In the genomic region with DNA sequence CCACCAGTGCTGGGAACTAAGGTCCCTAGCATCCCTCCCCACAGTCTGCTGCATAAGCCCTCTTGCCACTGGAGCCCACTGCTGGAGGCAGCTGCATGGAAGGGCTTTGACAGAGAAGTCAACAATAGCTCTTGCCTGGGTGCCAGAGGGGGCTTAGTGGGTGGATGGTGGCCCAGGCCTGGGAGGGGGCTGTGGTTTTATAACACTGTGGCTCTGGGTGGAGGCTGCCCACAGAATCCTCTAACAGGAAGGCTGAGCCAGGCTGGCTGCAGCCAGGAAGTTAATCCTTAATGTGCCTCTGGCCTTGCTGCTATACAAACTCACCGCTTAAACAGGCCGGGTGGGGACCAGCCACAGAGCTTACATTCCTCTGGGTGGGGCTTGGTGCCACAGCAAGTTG, we compare ENCODE assay signal across 28 mouse cellular contexts. TPM values are rescaled to one million over a fixed set of nuclear protein-coding genes. Genes with fewer than 3 reads are reported as not detected.
DNase-seq lines count a peak whose midpoint lies in the region; ATAC-seq lines count a peak whose summit lies in the region.
"Had no signal": no experiment of that assay in that cellular context is flagged by ENCODE, and none has a peak within 500 bp of the region (broad histone marks: within the 10 kb centered on the region; RNA-seq: fewer than 3 reads in every experiment).

No protein-coding gene starts in this region.

- H3K4me1 ChIP-seq in midbrain, embryonic 10.5 days = peaks cover 50% of the 10 kb centered on the region
- peaks cover 9% of the 10 kb centered on the region for H3K4me1 ChIP-seq in midbrain, embryonic 11.5 days (ENCODE audit: control insufficient read depth, insufficient read depth, low read length)
- peaks cover 74% of the 10 kb centered on the region for H3K4me1 ChIP-seq in embryonic facial prominence, embryonic 10.5 days
- peaks cover 31% of the 10 kb centered on the region for H3K4me1 ChIP-seq in embryonic facial prominence, embryonic 15.5 days
- peaks cover 18% of the 10 kb centered on the region for H3K4me1 ChIP-seq in intestine, embryonic 15.5 days (replicated peaks)
- peaks cover 29% of the 10 kb centered on the region for H3K4me1 ChIP-seq in kidney, embryonic 14.5 days (ENCODE audit: control insufficient read depth, insufficient read depth, low read length)

- no peaks in the 10 kb centered on the region for H3K9me3 ChIP-seq in midbrain, embryonic 10.5 days (replicated peaks)
- H3K9me3 ChIP-seq in midbrain, embryonic 11.5 days (ENCODE audit: control insufficient read depth, low read length) = no peaks in the 10 kb centered on the region
- H3K9me3 ChIP-seq in embryonic facial prominence, embryonic 10.5 days = no peaks in the 10 kb centered on the region
- H3K9me3 ChIP-seq in embryonic facial prominence, embryonic 15.5 days (replicated peaks) = no peaks in the 10 kb centered on the region
- no peaks in the 10 kb centered on the region for H3K9me3 ChIP-seq in intestine, embryonic 15.5 days
- H3K9me3 ChIP-seq in kidney, embryonic 14.5 days (ENCODE audit: control insufficient read depth, low read length) = no peaks in the 10 kb centered on the region
- H3K9me3 ChIP-seq: forebrain, embryonic 13.5 days; hindbrain, embryonic 15.5 days; liver, embryonic 12.5 days had no signal

- ATAC-seq in midbrain, embryonic 11.5 days (ENCODE audit: low FRiP score) = no peak
- peak; percentile 49 for ATAC-seq in embryonic facial prominence, embryonic 15.5 days (ENCODE audit: insufficient number of reproducible peaks, low FRiP score, low TSS enrichment, low read depth)
- no peak for ATAC-seq in intestine, embryonic 15.5 days
- no peak for ATAC-seq in kidney, embryonic 14.5 days (ENCODE audit: low FRiP score, low TSS enrichment)
- ATAC-seq: CD4-positive, CD25-positive, alpha-beta regulatory T cell, adult 4 months; forebrain, embryonic 13.5 days; liver, embryonic 12.5 days; liver, postnatal 0 days; midbrain, embryonic 16.5 days had no signal

- H3K4me2 ChIP-seq in midbrain, embryonic 11.5 days = no peak overlapping the region
- no peak overlapping the region for H3K4me2 ChIP-seq in embryonic facial prominence, embryonic 15.5 days (replicated peaks)
- H3K4me2 ChIP-seq in intestine, embryonic 15.5 days (replicated peaks) = no peak overlapping the region
- no peak overlapping the region for H3K4me2 ChIP-seq in kidney, embryonic 14.5 days (replicated peaks; ENCODE audit: low read depth, low read length)
- H3K4me2 ChIP-seq: forebrain, embryonic 13.5 days; heart, embryonic 12.5 days; hindbrain, embryonic 15.5 days; limb, embryonic 13.5 days; liver, embryonic 12.5 days had no signal

- no peaks in the 10 kb centered on the region for H3K36me3 ChIP-seq in midbrain, embryonic 10.5 days
- H3K36me3 ChIP-seq in midbrain, embryonic 11.5 days (ENCODE audit: control insufficient read depth, insufficient read depth, low read length) = no peaks in the 10 kb centered on the region
- H3K36me3 ChIP-seq in embryonic facial prominence, embryonic 10.5 days (replicated peaks) = no peaks in the 10 kb centered on the region
- H3K36me3 ChIP-seq in embryonic facial prominence, embryonic 15.5 days = no peaks in the 10 kb centered on the region
- H3K36me3 ChIP-seq in intestine, embryonic 15.5 days = no peaks in the 10 kb centered on the region
- H3K36me3 ChIP-seq in kidney, embryonic 14.5 days (ENCODE audit: control insufficient read depth, insufficient read depth, low read length) = no peaks in the 10 kb centered on the region
- H3K36me3 ChIP-seq: heart, embryonic 12.5 days; hindbrain, embryonic 15.5 days; limb, embryonic 13.5 days; liver, embryonic 12.5 days had no signal

- 0 out of 2 replicates have a peak overlapping the region, but pooled peaks have one; percentile 18 for H3K27ac ChIP-seq in midbrain, embryonic 10.5 days (replicated peaks)
- no peak overlapping the region for H3K27ac ChIP-seq in midbrain, embryonic 11.5 days (ENCODE audit: low read depth, low read length)
- peak overlapping the region; percentile 60; the same call in 1 of the 2 replicates for H3K27ac ChIP-seq in embryonic facial prominence, embryonic 10.5 days (replicated peaks)
- peak overlapping the region; percentile 39; the same call in 1 of the 2 replicates for H3K27ac ChIP-seq in embryonic facial prominence, embryonic 15.5 days (replicated peaks)
- no peak overlapping the region for H3K27ac ChIP-seq in intestine, embryonic 15.5 days
- H3K27ac ChIP-seq in kidney, embryonic 14.5 days (ENCODE audit: low read depth, low read length) = no peak overlapping the region
- H3K27ac ChIP-seq: forebrain, embryonic 13.5 days; hindbrain, embryonic 15.5 days; limb, embryonic 13.5 days; liver, embryonic 12.5 days had no signal

- DNase-seq in midbrain, embryonic 10.5 days (ENCODE audit: low spot score) = no peak
- DNase-seq in midbrain, embryonic 11.5 days (ENCODE audit: low spot score, missing footprints) = no peak
- no peak for DNase-seq in embryonic facial prominence, embryonic 10.5 days (ENCODE audit: low spot score)
- DNase-seq in adipocyte (ENCODE audit: low spot score) = no peak
- DNase-seq: adrenal gland, adult 2 months; adrenal gland, postnatal 36 days; cerebellum, adult 2 months; cerebellum, postnatal 14 days; gastrocnemius, postnatal 25 days; heart, adult 18-20 months; kidney, adult 2 months; kidney, postnatal 10 days; layer of hippocampus, adult 9-11 months; liver, postnatal 0 days; lung, postnatal 4 days; right cerebral cortex, postnatal 14 days; thymus, postnatal 4 days had no signal

- H3K9ac ChIP-seq in midbrain, embryonic 11.5 days (ENCODE audit: low read length) = no peak overlapping the region
- no peak overlapping the region for H3K9ac ChIP-seq in embryonic facial prominence, embryonic 15.5 days
- no peak overlapping the region for H3K9ac ChIP-seq in intestine, embryonic 15.5 days
- H3K9ac ChIP-seq in kidney, embryonic 14.5 days (ENCODE audit: low read depth, low read length) = no peak overlapping the region
- H3K9ac ChIP-seq: forebrain, embryonic 13.5 days; heart, embryonic 12.5 days; hindbrain, embryonic 15.5 days; limb, embryonic 13.5 days; liver, embryonic 12.5 days; liver, postnatal 0 days had no signal

- 35% methylated on average over 2 of the region's 2 CpGs for whole genome bisulfite sequencing in midbrain, embryonic 10.5 days
- 32% methylated on average over 2 of the region's 2 CpGs for WGBS in midbrain, embryonic 11.5 days
- 21% methylated on average over 2 of the region's 2 CpGs for WGBS in embryonic facial prominence, embryonic 10.5 days
- 0% methylated on average over 2 of the region's 2 CpGs for WGBS in embryonic facial prominence, embryonic 15.5 days
- WGBS in intestine, embryonic 15.5 days = 8% methylated on average over 2 of the region's 2 CpGs
- WGBS in kidney, embryonic 14.5 days = 37% methylated on average over 2 of the region's 2 CpGs

- H3K4me3 ChIP-seq in midbrain, embryonic 10.5 days = no peak overlapping the region
- no peak overlapping the region for H3K4me3 ChIP-seq in midbrain, embryonic 11.5 days (ENCODE audit: low read depth, low read length)
- no peak overlapping the region for H3K4me3 ChIP-seq in embryonic facial prominence, embryonic 10.5 days
- no peak overlapping the region for H3K4me3 ChIP-seq in embryonic facial prominence, embryonic 15.5 days (replicated peaks)
- no peak overlapping the region for H3K4me3 ChIP-seq in intestine, embryonic 15.5 days (replicated peaks)
- no peak overlapping the region for H3K4me3 ChIP-seq in kidney, embryonic 14.5 days (ENCODE audit: low read length)
- H3K4me3 ChIP-seq: forebrain, embryonic 13.5 days; heart, embryonic 12.5 days; hindbrain, embryonic 15.5 days; limb, embryonic 13.5 days; liver, embryonic 12.5 days; megakaryocyte, embryonic 14.5 days had no signal

- peaks cover 36% of the 10 kb centered on the region for H3K27me3 ChIP-seq in midbrain, embryonic 10.5 days (ENCODE audit: low read depth, poor library complexity, severe bottlenecking)
- no peaks in the 10 kb centered on the region; the same call in 1 of the 2 replicates for H3K27me3 ChIP-seq in midbrain, embryonic 11.5 days (ENCODE audit: control insufficient read depth, insufficient read depth, low read length)
- peaks cover 18% of the 10 kb centered on the region for H3K27me3 ChIP-seq in embryonic facial prominence, embryonic 10.5 days (replicated peaks; ENCODE audit: low read depth, poor library complexity, severe bottlenecking)
- H3K27me3 ChIP-seq in embryonic facial prominence, embryonic 15.5 days = no peaks in the 10 kb centered on the region
- 0 out of 2 replicates have a peak, but pooled peaks cover 3% of the 10 kb centered on the region for H3K27me3 ChIP-seq in intestine, embryonic 15.5 days (replicated peaks)
- H3K27me3 ChIP-seq in kidney, embryonic 14.5 days (ENCODE audit: control insufficient read depth, insufficient read depth, low read length) = no peaks in the 10 kb centered on the region
- H3K27me3 ChIP-seq: hindbrain, embryonic 15.5 days; limb, embryonic 13.5 days had no signal

RNA-seq across cellular contexts. Expression of a gene that starts 31.7 kb away (rescaled TPM):
- 227 and 251 TPM in 2 replicates for polyA plus RNA-seq in midbrain, embryonic 10.5 days (2016; fragmentation: Nextera tagmentation; extraction: Ambion mirVana)
- 195 TPM in 2 replicates for polyA plus RNA-seq in midbrain, embryonic 11.5 days (2014; fragmentation: Nextera tagmentation; extraction: Ambion mirVana)
- polyA plus RNA-seq in embryonic facial prominence, embryonic 10.5 days (2016; fragmentation: Nextera tagmentation; extraction: Ambion mirVana) = 309 and 312 TPM in 2 replicates
- polyA plus RNA-seq in embryonic facial prominence, embryonic 15.5 days (2015; fragmentation: Nextera tagmentation; extraction: Ambion mirVana) = 162 and 186 TPM in 2 replicates
- 305 and 328 TPM in 2 replicates for polyA plus RNA-seq in intestine, embryonic 15.5 days (2015; fragmentation: Nextera tagmentation; extraction: Ambion mirVana)
- polyA plus RNA-seq in kidney, embryonic 14.5 days (2014; fragmentation: Nextera tagmentation; extraction: Ambion mirVana) = 261 and 268 TPM in 2 replicates

RNA-seq across cellular contexts. Expression of a gene that starts 47.5 kb away (rescaled TPM):
- polyA plus RNA-seq in midbrain, embryonic 10.5 days (2016; fragmentation: Nextera tagmentation; extraction: Ambion mirVana) = 17.9 and 22.5 TPM in 2 replicates
- polyA plus RNA-seq in midbrain, embryonic 11.5 days (2014; fragmentation: Nextera tagmentation; extraction: Ambion mirVana) = 14.2 and 14.6 TPM in 2 replicates
- 21.7 and 23.5 TPM in 2 replicates for polyA plus RNA-seq in embryonic facial prominence, embryonic 10.5 days (2016; fragmentation: Nextera tagmentation; extraction: Ambion mirVana)
- polyA plus RNA-seq in embryonic facial prominence, embryonic 15.5 days (2015; fragmentation: Nextera tagmentation; extraction: Ambion mirVana) = 48.1 and 48.8 TPM in 2 replicates
- polyA plus RNA-seq in intestine, embryonic 15.5 days (2015; fragmentation: Nextera tagmentation; extraction: Ambion mirVana) = 14.5 and 15.8 TPM in 2 replicates
- 16.8 and 23.4 TPM in 2 replicates for polyA plus RNA-seq in kidney, embryonic 14.5 days (2014; fragmentation: Nextera tagmentation; extraction: Ambion mirVana)
- polyA plus RNA-seq: CD4-positive, CD25-positive, alpha-beta regulatory T cell, adult 4 months had no signal

Comparison
In these comparisons a context has a peak if more than half of its experiments do, and no peak if none do; other contexts are left out.
1. H3K27ac ChIP-seq: peak in midbrain, embryonic 10.5 days (single experiment), embryonic facial prominence, embryonic 10.5 days (single experiment) and embryonic facial prominence, embryonic 15.5 days (single experiment); none in midbrain, embryonic 11.5 days (single experiment), intestine, embryonic 15.5 days (single experiment) and kidney, embryonic 14.5 days (single experiment).